In genomic region chr11:54439691-54440029, GRCm38 (mm10) we compare ENCODE assay signal across 8 mouse cellular contexts. TPM values are rescaled to one million over a fixed set of nuclear protein-coding genes. Genes with fewer than 3 reads are reported as not detected.
DNase-seq lines count a peak whose midpoint lies in the region; ATAC-seq lines count a peak whose summit lies in the region.

No protein-coding gene starts in this region.

- 66% methylated on average over 3 of the region's 3 CpGs for WGBS in kidney, embryonic 14.5 days
- WGBS in hindbrain, embryonic 13.5 days = 77% methylated on average over 3 of the region's 3 CpGs
- WGBS in midbrain, embryonic 12.5 days = 82% methylated on average over 3 of the region's 3 CpGs

- no peaks in the 10 kb centered on the region for H3K9me3 ChIP-seq in kidney, embryonic 14.5 days (ENCODE audit: control insufficient read depth, low read length)
- no peaks in the 10 kb centered on the region for H3K9me3 ChIP-seq in hindbrain, embryonic 13.5 days
- no peaks in the 10 kb centered on the region for H3K9me3 ChIP-seq in midbrain, embryonic 12.5 days

- H3K9ac ChIP-seq in kidney, embryonic 14.5 days (ENCODE audit: low read depth, low read length) = no peak overlapping the region
- peak overlapping the region; percentile 35; the same call in 1 of the 2 replicates for H3K9ac ChIP-seq in hindbrain, embryonic 13.5 days
- no peak overlapping the region for H3K9ac ChIP-seq in midbrain, embryonic 12.5 days (replicated peaks)

- peak overlapping the region; percentile 55 for H3K4me2 ChIP-seq in kidney, embryonic 14.5 days (replicated peaks; ENCODE audit: low read depth, low read length)
- peak overlapping the region; percentile 65 for H3K4me2 ChIP-seq in hindbrain, embryonic 13.5 days
- H3K4me2 ChIP-seq in midbrain, embryonic 12.5 days (replicated peaks) = peak overlapping the region; percentile 76

- no peaks in the 10 kb centered on the region for H3K36me3 ChIP-seq in kidney, embryonic 14.5 days (ENCODE audit: control insufficient read depth, insufficient read depth, low read length)
- H3K36me3 ChIP-seq in hindbrain, embryonic 13.5 days = no peaks in the 10 kb centered on the region
- H3K36me3 ChIP-seq in midbrain, embryonic 12.5 days = no peaks in the 10 kb centered on the region

- H3K4me3 ChIP-seq in kidney, embryonic 14.5 days (ENCODE audit: low read length) = peak overlapping the region; percentile 72; the same call in 1 of the 2 replicates
- peak overlapping the region; percentile 63 for H3K4me3 ChIP-seq in hindbrain, embryonic 13.5 days
- H3K4me3 ChIP-seq in midbrain, embryonic 12.5 days = peak overlapping the region; percentile 70

- no peaks in the 10 kb centered on the region for H3K27me3 ChIP-seq in kidney, embryonic 14.5 days (ENCODE audit: control insufficient read depth, insufficient read depth, low read length)
- H3K27me3 ChIP-seq in hindbrain, embryonic 13.5 days = no peaks in the 10 kb centered on the region
- H3K27me3 ChIP-seq in midbrain, embryonic 12.5 days = no peaks in the 10 kb centered on the region

- no peak for ATAC-seq in kidney, embryonic 14.5 days (ENCODE audit: low FRiP score, low TSS enrichment)
- ATAC-seq in hindbrain, embryonic 13.5 days (ENCODE audit: low FRiP score) = no peak
- ATAC-seq in midbrain, embryonic 12.5 days (ENCODE audit: low FRiP score, low read depth) = no peak

- no peak for DNase-seq in kidney, postnatal 10 days
- DNase-seq in c-Kit-positive CD71-positive TER-119-negative erythroid progenitor cells, embryonic 14.5 days (ENCODE audit: low read depth) = peak; percentile 15
- DNase-seq in kidney, postnatal 4 days = no peak
- DNase-seq in gastrocnemius, postnatal 10 days = no peak
- no peak for DNase-seq in adrenal gland, postnatal 25 days

- H3K27ac ChIP-seq in kidney, embryonic 14.5 days (ENCODE audit: low read depth, low read length) = no peak overlapping the region
- no peak overlapping the region for H3K27ac ChIP-seq in hindbrain, embryonic 13.5 days
- no peak overlapping the region for H3K27ac ChIP-seq in midbrain, embryonic 12.5 days (replicated peaks)

- no peaks in the 10 kb centered on the region for H3K4me1 ChIP-seq in kidney, embryonic 14.5 days (ENCODE audit: control insufficient read depth, insufficient read depth, low read length)
- peaks cover 18% of the 10 kb centered on the region for H3K4me1 ChIP-seq in hindbrain, embryonic 13.5 days (replicated peaks)
- peaks cover 18% of the 10 kb centered on the region for H3K4me1 ChIP-seq in midbrain, embryonic 12.5 days

RNA-seq across cellular contexts. Expression of gene Fnip1, which starts 1.7 kb away (rescaled TPM):
- 9.0 and 12.6 TPM in 2 replicates for polyA plus RNA-seq in kidney, embryonic 14.5 days (2014; fragmentation: Nextera tagmentation; extraction: Ambion mirVana)
- 10.0 and 10.7 TPM in 2 replicates for polyA plus RNA-seq in hindbrain, embryonic 13.5 days (2015; fragmentation: Nextera tagmentation; extraction: Ambion mirVana)
- polyA plus RNA-seq in midbrain, embryonic 12.5 days (2016; fragmentation: Nextera tagmentation; extraction: Ambion mirVana) = 13.3 and 14.0 TPM in 2 replicates
- total RNA-seq in gastrocnemius, postnatal 10 days (2021) = 10 to 100 TPM; 18.2 to 19.0 TPM
- 27.6 and 27.7 TPM in 2 replicates for total RNA-seq in adrenal gland, postnatal 25 days (2021)
